Mouse (Mus musculus) stomach, postnatal 0 days (tissue): ENCODE measurements around the gene Cnot10. TPM values are rescaled to one million over a fixed set of nuclear protein-coding genes. Genes with fewer than 3 reads are reported as not detected.

ENCODE experiments used
- ATAC-seq: fragments of 200-750 bp; cut with Nextera tagmentation; 2 replicates; pipeline ENCODE4 v1.8.0; 2017; ENCODE audit not compliant: low FRiP score, low TSS enrichment
- DNase-seq: peaks from one replicate; pipeline ENCODE4 v3.0.0-alpha.2; 2016; ENCODE audit warnings: low spot score
- H3K27ac ChIP-seq: fragments of 300-500 bp; sonication (generic); replicated peaks from 2 replicates; pipeline ENCODE4 v1.5.1; 2014; ENCODE audit warnings: mild to moderate bottlenecking, control low read depth
- H3K27me3 ChIP-seq: fragments of 300-500 bp; sonication (generic); 2 replicates; pipeline ENCODE4 v1.6.1; 2014; ENCODE audit warnings: low read length; ENCODE audit not compliant: control insufficient read depth, insufficient read depth
- H3K36me3 ChIP-seq: fragments of 300-500 bp; sonication (generic); 2 replicates; pipeline ENCODE4 v1.6.1; 2014; ENCODE audit warnings: low read length, mixed read lengths; ENCODE audit not compliant: control insufficient read depth, insufficient read depth
- H3K4me1 ChIP-seq: fragments of 300-500 bp; sonication (generic); replicated peaks from 2 replicates; pipeline ENCODE4 v1.6.1; 2014; ENCODE audit warnings: antibody characterized with exemption; ENCODE audit not compliant: control insufficient read depth, insufficient read depth
- H3K4me2 ChIP-seq: fragments of 300-500 bp; sonication (generic); replicated peaks from 2 replicates; pipeline ENCODE4 v1.6.1; 2014; ENCODE audit warnings: low read depth, mild to moderate bottlenecking, control low read depth, moderate library complexity
- H3K4me3 ChIP-seq: fragments of 300-500 bp; sonication (generic); 2 replicates; pipeline ENCODE4 v1.5.1; 2014; ENCODE audit warnings: low read depth, low read length, control low read depth
- H3K9ac ChIP-seq: fragments of 300-500 bp; sonication (generic); 2 replicates; pipeline ENCODE4 v1.6.1; 2014; ENCODE audit warnings: mild to moderate bottlenecking, low read length, control low read depth, mixed read lengths
- H3K9me3 ChIP-seq: fragments of 300-500 bp; sonication (generic); 2 replicates; pipeline ENCODE4 v1.6.1; 2016; ENCODE audit warnings: low read length; ENCODE audit not compliant: control insufficient read depth
- CTCF ChIP-seq: IDR thresholded peaks from 2 replicates; pipeline ENCODE4 v1.5.1; 2016; ENCODE audit warnings: antibody characterized with exemption, low read depth, mild to moderate bottlenecking, moderate library complexity
- EP300 ChIP-seq: optimal IDR thresholded peaks from 2 replicates; pipeline ENCODE3; 2016; ENCODE audit warnings: antibody characterized with exemption
- WGBS: fragments of 180-500 bp; shearing (Covaris S2); extraction: QIAGEN DNeasy Blood & Tissue Kit; methylation state at CpG from one replicate; pipeline ENCODE4 v1.1.7; 2014; 5-methylcytosine and 5-hydroxymethylcytosine counted together
- polyA plus RNA-seq: library from polyadenylated mRNA; unstranded; fragments of >200 nt; fragmentation: Nextera tagmentation; extraction: Ambion mirVana; gene quantifications from 2 replicates; pipeline ENCODE4 v1.2.1, GENCODE M21; 2015

Gene Cnot10
- polyA plus RNA-seq, 1 experiment from 2014 or later, result 24.4 TPM

DNA sequence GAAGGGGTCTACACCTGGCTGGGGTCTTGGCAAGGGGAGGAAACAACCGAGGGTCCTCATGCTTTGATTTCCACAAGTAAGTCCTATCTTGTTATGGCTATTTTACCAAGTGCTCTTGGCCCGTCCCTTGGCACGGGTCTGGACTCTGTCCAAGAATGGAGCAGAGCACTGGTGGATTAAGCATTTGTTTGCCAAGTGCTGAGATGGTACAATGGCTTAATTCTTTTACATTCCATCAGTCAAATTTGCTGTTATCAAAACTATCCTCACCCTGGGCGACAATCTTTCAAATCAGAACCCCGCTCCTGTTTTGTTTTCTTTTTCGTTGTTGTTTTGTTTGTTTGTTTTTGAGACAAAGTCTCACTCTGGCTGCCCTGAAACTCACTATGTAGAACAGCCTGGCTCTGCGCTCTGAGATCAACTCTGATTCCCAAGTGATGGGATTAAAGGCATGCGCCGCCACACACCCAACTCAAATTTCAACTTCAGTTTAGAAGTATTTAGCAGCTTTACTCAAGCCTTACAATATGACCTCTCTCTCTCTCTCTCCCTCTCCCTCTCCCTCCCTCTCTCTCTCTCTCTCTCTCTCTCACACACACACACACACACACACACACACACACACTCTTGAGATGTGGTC, 95.1 kb downstream of the Cnot10 start:
- 34% methylated on average over 9 of the region's 9 CpGs for WGBS
- DNase-seq (peak; percentile 54), ATAC-seq (no peak)
- Histone ChIP-seq H3K27ac (no peak overlapping the region), H3K9ac (no peak overlapping the region), H3K36me3 (no peaks in the 10 kb centered on the region), H3K4me3 (no peak overlapping the region), H3K9me3 (no peaks in the 10 kb centered on the region), H3K4me2 (no peak overlapping the region), H3K27me3 (no peaks in the 10 kb centered on the region), H3K4me1 (peaks cover 2% of the 10 kb centered on the region)
- TF ChIP-seq CTCF (no peak), EP300 (no peak)

GRCm38 (mm10) chr9:114543882-114544753, 95.9 kb downstream of the Cnot10 start:
- DNase-seq, result no peak
- no peak for ATAC-seq
- Histone ChIP-seq H3K9me3 (no peaks in the 10 kb centered on the region), H3K4me2 (no peak overlapping the region), H3K4me1 (peaks cover 2% of the 10 kb centered on the region), H3K4me3 (no peak overlapping the region), H3K27me3 (no peaks in the 10 kb centered on the region), H3K36me3 (no peaks in the 10 kb centered on the region), H3K9ac (no peak overlapping the region), H3K27ac (no peak overlapping the region)
- TF ChIP-seq EP300 (no peak), CTCF (no peak)
- 58% methylated on average over 17 of the region's 17 CpGs for WGBS

DNA sequence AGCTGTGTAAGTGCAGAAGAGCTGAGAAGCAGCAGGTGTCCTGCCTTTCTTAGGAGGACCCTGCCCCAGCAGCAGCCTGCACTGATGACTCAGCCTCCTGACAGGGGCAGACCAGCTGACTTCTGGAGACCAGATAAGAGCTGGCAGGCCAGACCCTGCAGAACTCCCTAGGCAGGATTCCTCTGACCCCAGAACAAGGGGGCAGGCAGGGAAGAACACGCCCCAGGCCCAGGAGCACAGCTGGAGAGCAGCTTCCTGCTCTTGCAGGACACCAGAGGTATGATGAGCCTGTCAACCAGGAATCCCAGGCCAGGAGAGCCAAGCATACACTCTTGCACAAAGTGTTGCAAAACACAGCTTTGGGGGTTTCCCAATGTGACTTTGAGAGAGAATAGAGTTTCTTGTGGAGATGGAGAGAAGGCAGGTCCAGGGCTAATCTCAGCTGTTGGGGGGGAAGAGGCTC, 98.7 kb downstream of the Cnot10 start:
- Histone ChIP-seq H3K4me3 (no peak overlapping the region), H3K36me3 (no peaks in the 10 kb centered on the region), H3K4me2 (no peak overlapping the region), H3K4me1 (peaks cover 2% of the 10 kb centered on the region), H3K27me3 (no peaks in the 10 kb centered on the region), H3K9me3 (no peaks in the 10 kb centered on the region), H3K9ac (no peak overlapping the region), H3K27ac (no peak overlapping the region)
- no peak for TF ChIP-seq CTCF
- TF ChIP-seq EP300, result no peak
- DNase-seq (no peak), ATAC-seq (peak; percentile 30; the same call in 1 of the 2 replicates)
- 42% methylated on average over 1 of the region's 1 CpGs for WGBS

DNA sequence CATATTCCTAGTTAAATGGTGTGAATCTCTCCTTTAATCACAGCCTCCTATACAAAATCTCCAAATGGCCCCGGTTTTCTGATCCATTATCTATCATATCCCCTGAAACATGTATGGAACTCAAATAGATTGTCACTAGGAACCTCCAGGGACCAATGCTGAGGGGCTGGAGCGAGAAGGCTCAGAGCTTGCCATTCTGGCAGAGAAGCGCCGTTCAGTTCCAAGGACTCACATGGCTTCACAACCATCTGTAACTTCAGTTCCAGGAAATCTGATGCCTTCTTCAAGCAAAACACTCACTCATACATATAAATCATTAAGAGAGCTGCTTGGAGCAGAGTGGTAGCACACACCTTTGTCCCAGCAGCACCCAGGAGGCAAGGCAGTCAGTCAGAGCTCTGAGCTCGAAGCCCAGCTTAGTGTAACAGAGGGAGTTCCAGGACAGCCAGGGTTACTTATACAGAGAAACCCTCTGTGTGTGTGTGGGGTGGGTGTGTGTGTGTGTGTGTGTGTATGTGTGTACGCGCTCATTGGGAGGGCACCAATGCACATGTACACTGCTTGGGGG, 100.9 kb downstream of the Cnot10 start:
- H3K9me3 ChIP-seq, result no peaks in the 10 kb centered on the region
- ATAC-seq (peak; percentile 28; the same call in 1 of the 2 replicates), DNase-seq (no peak)
- H3K9ac ChIP-seq, result no peak overlapping the region
- H3K27me3 ChIP-seq, result no peaks in the 10 kb centered on the region
- no peaks in the 10 kb centered on the region for H3K36me3 ChIP-seq
- H3K4me2 ChIP-seq, result no peak overlapping the region
- WGBS, result 65% methylated on average over 7 of the region's 7 CpGs
- H3K4me1 ChIP-seq, result no peaks in the 10 kb centered on the region; the same call in 1 of the 2 replicates
- H3K27ac ChIP-seq, result no peak overlapping the region
- TF ChIP-seq CTCF, result no peak
- TF ChIP-seq EP300, result no peak
- no peak overlapping the region for H3K4me3 ChIP-seq

GRCm38 (mm10) chr9:114536628-114537027, 103.4 kb downstream of the Cnot10 start:
- H3K9me3 ChIP-seq, result no peaks in the 10 kb centered on the region
- no peak for ATAC-seq
- no peak overlapping the region for H3K4me2 ChIP-seq
- H3K4me3 ChIP-seq, result no peak overlapping the region
- H3K27ac ChIP-seq, result no peak overlapping the region
- H3K27me3 ChIP-seq, result no peaks in the 10 kb centered on the region
- 63% methylated on average over 2 of the region's 2 CpGs for WGBS
- TF ChIP-seq CTCF, result no peak
- TF ChIP-seq EP300, result no peak
- no peak overlapping the region for H3K9ac ChIP-seq
- no peak for DNase-seq
- H3K4me1 ChIP-seq, result no peaks in the 10 kb centered on the region; the same call in 1 of the 2 replicates
- H3K36me3 ChIP-seq, result no peaks in the 10 kb centered on the region

Other genes with a start within 250 kb of the Cnot10 start
- 76.3 and 85.5 TPM in 2 replicates for gene Crtap, start 249.5 kb downstream of the Cnot10 start, polyA plus RNA-seq
- gene Glb1, start 239.1 kb downstream of the Cnot10 start, polyA plus RNA-seq, result 27.1 and 28.2 TPM in 2 replicates
- 5.7 and 5.8 TPM in 2 replicates for gene Tmppe, start 239.1 kb downstream of the Cnot10 start, polyA plus RNA-seq
- gene Ccr4, start 135.3 kb downstream of the Cnot10 start, polyA plus RNA-seq, result not detected in 2 replicates
- not detected in 2 replicates for gene C130032M10Rik, start 124.5 kb downstream of the Cnot10 start, polyA plus RNA-seq
- 0.47 and 0.51 TPM in 2 replicates for gene Trim71, start 75.8 kb downstream of the Cnot10 start, polyA plus RNA-seq
- gene Dync1li1, start 48.6 kb upstream of the Cnot10 start, polyA plus RNA-seq, result 35.7 TPM in 2 replicates
- gene Cmtm6, start 90.9 kb upstream of the Cnot10 start, polyA plus RNA-seq, result 50.9 and 53.9 TPM in 2 replicates
- 83.2 and 84.9 TPM in 2 replicates for gene Cmtm7, start 141.7 kb upstream of the Cnot10 start, polyA plus RNA-seq
- gene Cmtm8, start 204.0 kb upstream of the Cnot10 start, polyA plus RNA-seq, result 66.5 and 68.0 TPM in 2 replicates